Mouse (Mus musculus): Measurements from ENCODE around the gene Spata45. TPM values are rescaled to one million over a fixed set of nuclear protein-coding genes. Genes with fewer than 3 reads are reported as not detected.

The Spata45 gene
- polyA plus RNA-seq, 1 experiment from 2014 or later: not detected

- DNase-seq (ENCODE audit: low spot score) (no peak), ATAC-seq (ENCODE audit: low FRiP score) (no peak)
- WGBS: 75% methylated on average over 8 of the region's 8 CpGs
- H3K9me3 ChIP-seq (ENCODE audit: control insufficient read depth, low read length): no peaks in the 10 kb centered on the region
- no peak overlapping the region for H3K4me3 ChIP-seq (replicated peaks; ENCODE audit: low read length)
- no peaks in the 10 kb centered on the region for H3K36me3 ChIP-seq (replicated peaks; ENCODE audit: control insufficient read depth, insufficient read depth)
- no peak overlapping the region for H3K27ac ChIP-seq
- no peak overlapping the region for H3K9ac ChIP-seq
- no peak overlapping the region for H3K4me2 ChIP-seq (replicated peaks)
- H3K4me1 ChIP-seq (replicated peaks; ENCODE audit: control insufficient read depth, insufficient read depth, low read length): no peaks in the 10 kb centered on the region
- no peaks in the 10 kb centered on the region for H3K27me3 ChIP-seq (ENCODE audit: control insufficient read depth, insufficient read depth, low read length)
Measured at GRCm38 (mm10) chr1:191054870-191055532, 18.6 kb downstream of the Spata45 start.

- 69% methylated on average over 2 of the region's 2 CpGs for WGBS
- H3K4me1 ChIP-seq (replicated peaks; ENCODE audit: control insufficient read depth, insufficient read depth, low read length): no peaks in the 10 kb centered on the region
- H3K27ac ChIP-seq: no peak overlapping the region
- no peaks in the 10 kb centered on the region for H3K36me3 ChIP-seq (replicated peaks; ENCODE audit: control insufficient read depth, insufficient read depth)
- DNase-seq (ENCODE audit: low spot score): no peak
- H3K4me3 ChIP-seq (replicated peaks; ENCODE audit: low read length): no peak overlapping the region
- no peak overlapping the region for H3K9ac ChIP-seq
- H3K9me3 ChIP-seq (ENCODE audit: control insufficient read depth, low read length): no peaks in the 10 kb centered on the region
- ATAC-seq (ENCODE audit: low FRiP score): no peak
- no peak overlapping the region for H3K4me2 ChIP-seq (replicated peaks)
- no peaks in the 10 kb centered on the region for H3K27me3 ChIP-seq (ENCODE audit: control insufficient read depth, insufficient read depth, low read length)
Measured at GRCm38 (mm10) chr1:191055533-191055873, 19.1 kb downstream of the Spata45 start.

GRCm38 (mm10) chr1:191057461-191057860, 21.0 kb downstream of the Spata45 start:
- DNase-seq (ENCODE audit: low spot score) (no peak), ATAC-seq (ENCODE audit: low FRiP score) (no peak)
- H3K27ac ChIP-seq: no peak overlapping the region
- no peak overlapping the region for H3K4me2 ChIP-seq (replicated peaks)
- no peak overlapping the region for H3K9ac ChIP-seq
- H3K4me1 ChIP-seq (replicated peaks; ENCODE audit: control insufficient read depth, insufficient read depth, low read length): peaks cover 7% of the 10 kb centered on the region; the same call in 1 of the 2 replicates
- WGBS: 65% methylated on average over 3 of the region's 3 CpGs
- no peak overlapping the region for H3K4me3 ChIP-seq (replicated peaks; ENCODE audit: low read length)
- H3K36me3 ChIP-seq (replicated peaks; ENCODE audit: control insufficient read depth, insufficient read depth): no peaks in the 10 kb centered on the region
- H3K9me3 ChIP-seq (ENCODE audit: control insufficient read depth, low read length): no peaks in the 10 kb centered on the region
- H3K27me3 ChIP-seq (ENCODE audit: control insufficient read depth, insufficient read depth, low read length): no peaks in the 10 kb centered on the region

GRCm38 (mm10) chr1:191062241-191062780, 25.9 kb downstream of the Spata45 start:
- H3K4me3 ChIP-seq (replicated peaks; ENCODE audit: low read length): peak overlapping the region; percentile 54
- H3K4me2 ChIP-seq (replicated peaks): peak overlapping the region; percentile 78
- no peaks in the 10 kb centered on the region for H3K9me3 ChIP-seq (ENCODE audit: control insufficient read depth, low read length)
- no peak for ATAC-seq (ENCODE audit: low FRiP score)
- no peak for DNase-seq (ENCODE audit: low spot score)
- H3K9ac ChIP-seq: peak overlapping the region; percentile 79
- H3K27me3 ChIP-seq (ENCODE audit: control insufficient read depth, insufficient read depth, low read length): no peaks in the 10 kb centered on the region
- H3K27ac ChIP-seq: peak overlapping the region; percentile 54
- 6% methylated on average over 15 of the region's 15 CpGs for WGBS
- no peaks in the 10 kb centered on the region for H3K36me3 ChIP-seq (replicated peaks; ENCODE audit: control insufficient read depth, insufficient read depth)
- H3K4me1 ChIP-seq (replicated peaks; ENCODE audit: control insufficient read depth, insufficient read depth, low read length): peaks cover 7% of the 10 kb centered on the region; the same call in 1 of the 2 replicates

- under 1% methylated on average over 56 of the region's 56 CpGs for WGBS
- Histone ChIP-seq H3K4me3 (replicated peaks; ENCODE audit: low read length) (peak within 1 kb of the TSS; percentile 54), H3K9me3 (ENCODE audit: control insufficient read depth, low read length) (no peaks in the 10 kb centered on the region), H3K4me2 (replicated peaks) (peak within 1 kb of the TSS; percentile 78), H3K9ac (peak within 1 kb of the TSS; percentile 79), H3K27ac (peak within 1 kb of the TSS; percentile 54), H3K27me3 (ENCODE audit: control insufficient read depth, insufficient read depth, low read length) (no peaks in the 10 kb centered on the region), H3K4me1 (replicated peaks; ENCODE audit: control insufficient read depth, insufficient read depth, low read length) (peaks cover 7% of the 10 kb centered on the region; the same call in 1 of the 2 replicates), H3K36me3 (replicated peaks; ENCODE audit: control insufficient read depth, insufficient read depth) (no peaks in the 10 kb centered on the region)
- DNase-seq (ENCODE audit: low spot score) (peak; percentile 91), ATAC-seq (ENCODE audit: low FRiP score) (peak; percentile 90)
Measured at GRCm38 (mm10) chr1:191062781-191063485, 26.5 kb downstream of the Spata45 start, which contains the start of the genes Tatdn3 and Nsl1. Gene Tatdn3 (minus strand): TSS chr1:191062932. Gene Nsl1 (plus strand): TSS chr1:191063012.

GRCm38 (mm10) chr1:191063700-191064099, 27.3 kb downstream of the Spata45 start:
- no peak overlapping the region for H3K27ac ChIP-seq
- H3K27me3 ChIP-seq (ENCODE audit: control insufficient read depth, insufficient read depth, low read length): no peaks in the 10 kb centered on the region
- peak overlapping the region; percentile 54 for H3K4me3 ChIP-seq (replicated peaks; ENCODE audit: low read length)
- no peak for DNase-seq (ENCODE audit: low spot score)
- H3K9ac ChIP-seq: no peak overlapping the region
- no peaks in the 10 kb centered on the region for H3K9me3 ChIP-seq (ENCODE audit: control insufficient read depth, low read length)
- WGBS: 62% methylated on average over 9 of the region's 9 CpGs
- H3K4me1 ChIP-seq (replicated peaks; ENCODE audit: control insufficient read depth, insufficient read depth, low read length): peaks cover 7% of the 10 kb centered on the region; the same call in 1 of the 2 replicates
- no peaks in the 10 kb centered on the region for H3K36me3 ChIP-seq (replicated peaks; ENCODE audit: control insufficient read depth, insufficient read depth)
- ATAC-seq (ENCODE audit: low FRiP score): no peak
- peak overlapping the region; percentile 78 for H3K4me2 ChIP-seq (replicated peaks)

- Histone ChIP-seq H3K27me3 (ENCODE audit: control insufficient read depth, insufficient read depth, low read length) (no peaks in the 10 kb centered on the region), H3K36me3 (replicated peaks; ENCODE audit: control insufficient read depth, insufficient read depth) (no peaks in the 10 kb centered on the region), H3K27ac (no peak overlapping the region), H3K4me1 (replicated peaks; ENCODE audit: control insufficient read depth, insufficient read depth, low read length) (peaks cover 7% of the 10 kb centered on the region; the same call in 1 of the 2 replicates), H3K4me3 (replicated peaks; ENCODE audit: low read length) (no peak overlapping the region), H3K9ac (no peak overlapping the region), H3K9me3 (ENCODE audit: control insufficient read depth, low read length) (no peaks in the 10 kb centered on the region), H3K4me2 (replicated peaks) (no peak overlapping the region)
- WGBS: 89% methylated on average over 2 of the region's 2 CpGs
- ATAC-seq (ENCODE audit: low FRiP score) (no peak), DNase-seq (ENCODE audit: low spot score) (no peak)
Measured at GRCm38 (mm10) chr1:191064535-191064934, 28.1 kb downstream of the Spata45 start.

- Histone ChIP-seq H3K27ac (no peak overlapping the region), H3K9me3 (ENCODE audit: control insufficient read depth, low read length) (no peaks in the 10 kb centered on the region), H3K4me1 (replicated peaks; ENCODE audit: control insufficient read depth, insufficient read depth, low read length) (peaks cover 7% of the 10 kb centered on the region; the same call in 1 of the 2 replicates), H3K27me3 (ENCODE audit: control insufficient read depth, insufficient read depth, low read length) (no peaks in the 10 kb centered on the region), H3K4me2 (replicated peaks) (no peak overlapping the region), H3K36me3 (replicated peaks; ENCODE audit: control insufficient read depth, insufficient read depth) (peaks cover 4% of the 10 kb centered on the region; the same call in 1 of the 2 replicates), H3K9ac (no peak overlapping the region), H3K4me3 (replicated peaks; ENCODE audit: low read length) (no peak overlapping the region)
- no peak for DNase-seq (ENCODE audit: low spot score)
- ATAC-seq (ENCODE audit: low FRiP score): no peak
- 94% methylated on average over 4 of the region's 4 CpGs for WGBS
Measured at GRCm38 (mm10) chr1:191065188-191065587, 28.7 kb downstream of the Spata45 start.

- H3K27ac ChIP-seq: no peak overlapping the region
- H3K27me3 ChIP-seq (ENCODE audit: control insufficient read depth, insufficient read depth, low read length): no peaks in the 10 kb centered on the region
- DNase-seq (ENCODE audit: low spot score): no peak
- no peaks in the 10 kb centered on the region for H3K4me1 ChIP-seq (replicated peaks; ENCODE audit: control insufficient read depth, insufficient read depth, low read length)
- no peak overlapping the region for H3K9ac ChIP-seq
- 86% methylated on average over 5 of the region's 5 CpGs for WGBS
- no peaks in the 10 kb centered on the region for H3K9me3 ChIP-seq (ENCODE audit: control insufficient read depth, low read length)
- H3K36me3 ChIP-seq (replicated peaks; ENCODE audit: control insufficient read depth, insufficient read depth): peaks cover 8% of the 10 kb centered on the region; the same call in 1 of the 2 replicates
- H3K4me2 ChIP-seq (replicated peaks): no peak overlapping the region
- no peak for ATAC-seq (ENCODE audit: low FRiP score)
- no peak overlapping the region for H3K4me3 ChIP-seq (replicated peaks; ENCODE audit: low read length)
Measured at GRCm38 (mm10) chr1:191068377-191068776, 31.9 kb downstream of the Spata45 start.
